Mouse (Mus musculus): ENCODE measurements at regions not wholly inside any gene's neighbourhood (a gene's known extent, or its start where the extent isn't known, plus 50 kb on each side); places are given as distances from the start of the nearest gene placed in this dataset.
"Not testable (repeated sequence)": the region's sequence is repeated elsewhere in the genome, so short reads cannot be mapped to it uniquely, and the experiment has no call there.

GRCm38 (mm10) chr8:7323067-7323675 is 1337.9 kb downstream of the Efnb2 start:
- DNase-seq: no peak

- no peak for DNase-seq
Observed at GRCm38 (mm10) chr8:7322376-7323066, 1338.5 kb downstream of the Efnb2 start.

- DNase-seq: no peak
Observed at GRCm38 (mm10) chr8:7316806-7317355, 1344.2 kb downstream of the Efnb2 start.

- no peak for DNase-seq
Observed at GRCm38 (mm10) chr8:7309239-7309638, 1351.8 kb downstream of the Efnb2 start.

GRCm38 (mm10) chr8:7289361-7289760 is 1371.7 kb downstream of the Efnb2 start:
- no peak for DNase-seq

GRCm38 (mm10) chr8:7286581-7286980 is 1374.5 kb downstream of the Efnb2 start:
- no peak for DNase-seq

- no peak for DNase-seq
Observed at GRCm38 (mm10) chr8:7267406-7267805, 1393.6 kb downstream of the Efnb2 start.

GRCm38 (mm10) chr8:7254336-7254735 is 1406.7 kb downstream of the Efnb2 start:
- not testable (repeated sequence) for DNase-seq

GRCm38 (mm10) chr8:7240321-7240720 is 1420.7 kb downstream of the Efnb2 start:
- DNase-seq: no peak

- no peak for DNase-seq
Observed at GRCm38 (mm10) chr8:7234006-7234405, 1427.0 kb downstream of the Efnb2 start.

GRCm38 (mm10) chr8:7219300-7219699 is 1441.7 kb downstream of the Efnb2 start:
- DNase-seq: no peak

GRCm38 (mm10) chr8:7207178-7207577 is 1453.9 kb downstream of the Efnb2 start:
- peak in 1 of 2 experiments; percentile 1 for DNase-seq

GRCm38 (mm10) chr8:7206596-7206995 is 1454.4 kb downstream of the Efnb2 start:
- no peak for DNase-seq

- DNase-seq: no peak
Observed at GRCm38 (mm10) chr8:7205086-7205485, 1456.0 kb downstream of the Efnb2 start.

- DNase-seq: no peak
Observed at GRCm38 (mm10) chr8:7190726-7191125, 1470.3 kb downstream of the Efnb2 start.

- no peak for DNase-seq
Observed at GRCm38 (mm10) chr8:7163361-7163760, 1497.7 kb downstream of the Efnb2 start.

GRCm38 (mm10) chr8:7131746-7132145 is 1529.3 kb downstream of the Efnb2 start:
- DNase-seq: peak in 1 of 2 experiments; percentile 2

- no peak for DNase-seq
Observed at GRCm38 (mm10) chr8:7108849-7109248, 1552.2 kb downstream of the Efnb2 start.

GRCm38 (mm10) chr8:7097577-7097976 is 1563.5 kb downstream of the Efnb2 start:
- DNase-seq: peak; percentile 39 to 63

GRCm38 (mm10) chr8:7092831-7093230 is 1568.2 kb downstream of the Efnb2 start:
- DNase-seq: no peak

- DNase-seq: no peak
Observed at GRCm38 (mm10) chr8:7088123-7088522, 1572.9 kb downstream of the Efnb2 start.

GRCm38 (mm10) chr8:7060255-7060656 is 1600.8 kb downstream of the Efnb2 start:
- DNase-seq: no peak

- no peak for DNase-seq
Observed at GRCm38 (mm10) chr8:7026247-7026844, 1634.7 kb downstream of the Efnb2 start.

- peak; percentile 79 to 82 for DNase-seq
Observed at GRCm38 (mm10) chr8:7024336-7024735, 1636.7 kb downstream of the Efnb2 start.
